Mouse (Mus musculus) monocyte, adult 2 months (primary cell): Measurements from ENCODE around the gene Mup1.
"Not testable (repeated sequence)": the region's sequence is repeated elsewhere in the genome, so short reads cannot be mapped to it uniquely, and the experiment has no call there.

Source experiments
- DNase-seq, 2 experiments: peaks; one replicate each; pipeline ENCODE4 v3.0.0; 2022; ENCODE audit warnings: low spot score in 2 of 2, low read depth in 1 of 2

The Mup1 gene

DNA sequence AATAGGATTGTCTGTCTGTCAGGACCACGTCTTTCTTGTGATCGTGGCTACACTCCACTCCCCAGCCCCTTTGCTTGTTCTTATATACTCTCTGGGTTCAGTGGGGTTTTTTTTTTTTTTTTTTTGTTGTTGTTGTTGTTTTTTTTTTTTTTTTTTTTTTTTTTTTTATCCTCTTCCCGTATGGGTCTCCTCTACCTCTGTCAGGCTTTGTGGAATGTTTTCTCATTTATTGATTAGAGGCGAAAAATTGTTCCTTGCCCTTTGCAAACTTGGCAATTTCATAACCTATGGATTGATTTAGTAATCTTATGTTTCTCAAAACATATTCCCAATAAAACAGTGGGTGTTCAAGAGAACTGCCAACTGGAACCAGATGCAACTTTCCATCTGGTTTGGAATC, at the start of gene Mup1:
Gene Mup1, minus strand, starts transcription at position 101 of the 400 bp plus-strand sequence.
- not testable (repeated sequence) for DNase-seq
